Mouse (Mus musculus): ENCODE results near the gene Scap.

DNA sequence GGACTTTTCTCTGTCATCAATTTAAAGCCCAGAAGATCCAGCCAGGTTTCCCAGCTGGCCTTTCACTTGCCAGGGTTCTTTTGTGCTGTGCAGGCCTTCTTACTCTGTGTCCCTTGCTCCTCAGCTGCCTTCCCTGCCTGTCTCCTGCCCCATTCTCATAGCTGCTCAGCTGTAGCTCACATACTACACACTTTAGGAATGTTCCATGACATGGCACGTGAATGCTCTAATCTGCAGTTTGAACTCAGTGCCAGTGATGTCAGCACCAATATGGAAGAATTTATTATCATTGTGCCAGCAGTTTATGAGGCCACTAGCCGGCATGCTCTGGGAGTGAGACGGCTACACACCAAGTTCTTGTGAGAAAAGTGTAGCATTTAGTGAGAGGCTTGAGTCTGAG, 36.8 kb downstream of the Scap start:
- TF ChIP-seq POLR2A (IDR thresholded peaks at IDR 0.05; ENCODE audit: insufficient read depth, low read depth, low read length) (no peak), EP300 (IDR thresholded peaks at IDR 0.05; ENCODE audit: insufficient read depth, low read depth, low read length) (no peak), CTCF (IDR thresholded peaks at IDR 0.05) (no peak)

All from heart, adult 2 months (tissue).